Mouse (Mus musculus) embryonic fibroblast, embryonic 13.5 days (primary cell): ENCODE results near the gene Apoe. TPM values are rescaled to one million over a fixed set of nuclear protein-coding genes. Genes with fewer than 3 reads are reported as not detected.

Experiments used
- H3K27ac ChIP-seq: 2 replicates; pipeline ENCODE4 v1.5.1; 2012; ENCODE audit warnings: low read length, control low read depth, inconsistent platforms; ENCODE audit not compliant: insufficient read depth
- H3K4me1 ChIP-seq: 2 replicates; pipeline ENCODE4 v1.6.1; 2011; ENCODE audit warnings: low read length; ENCODE audit not compliant: control insufficient read depth, insufficient read depth
- H3K4me3 ChIP-seq: 2 replicates; pipeline ENCODE4 v1.5.1; 2011; ENCODE audit warnings: mild to moderate bottlenecking, control low read depth, low read length; ENCODE audit not compliant: insufficient read depth
- CTCF ChIP-seq: IDR thresholded peaks from 2 replicates; pipeline ENCODE4 v1.5.1; 2011; ENCODE audit warnings: mild to moderate bottlenecking, control low read depth, low read length, moderate library complexity, borderline replicate concordance; ENCODE audit not compliant: insufficient read depth
- POLR2A ChIP-seq: IDR thresholded peaks from 2 replicates; pipeline ENCODE4 v1.6.1; 2011; ENCODE audit warnings: low read depth, mild to moderate bottlenecking, control low read depth, low read length, moderate library complexity
- polyA plus RNA-seq: library from polyadenylated mRNA; stranded (reverse); fragments of >200 nt; gene quantifications from 2 replicates; pipeline ENCODE4 v1.2.4, GENCODE M21; 2011; ENCODE audit warnings: low read depth; ENCODE audit not compliant: missing spikeins, insufficient read length

The Apoe gene
- polyA plus RNA-seq: 8.5 and 34.9 TPM in 2 replicates

GRCm38 (mm10) chr7:19698907-19699826 lies at the start of gene Apoe:
TSS of gene Apoe (minus strand) at chr7:19699188.
- TF ChIP-seq CTCF (no peak), POLR2A (no peak)
- Histone ChIP-seq H3K4me3 (no peak within 1 kb of the TSS), H3K27ac (no peak within 1 kb of the TSS)

GRCm38 (mm10) chr7:19747420-19748218 lies 48.6 kb upstream of the Apoe start:
- no peaks in the 10 kb centered on the region; the same call in 1 of the 2 replicates for H3K4me1 ChIP-seq
- peak overlapping the region; percentile 87 for H3K4me3 ChIP-seq
- no peak for TF ChIP-seq POLR2A
- no peak for TF ChIP-seq CTCF
- peak overlapping the region; percentile 86 for H3K27ac ChIP-seq

More at GRCm38 (mm10) chr7:19698907-19699826, at the start of gene Apoe:
- H3K4me1 ChIP-seq: 0 out of 2 replicates have a peak, but pooled peaks cover 3% of the 10 kb centered on the region

- peak overlapping the region; percentile 86 for H3K27ac ChIP-seq
- TF ChIP-seq CTCF: no peak
- TF ChIP-seq POLR2A: peak; percentile 30; the same call in 1 of the 2 replicates
- peak overlapping the region; percentile 87 for H3K4me3 ChIP-seq
- no peaks in the 10 kb centered on the region; the same call in 1 of the 2 replicates for H3K4me1 ChIP-seq
These were observed 47.6 kb upstream of the Apoe start for GRCm38 (mm10) chr7:19746426-19747201.

GRCm38 (mm10) chr7:19745971-19746370 lies 47.0 kb upstream of the Apoe start:
- H3K4me1 ChIP-seq: no peaks in the 10 kb centered on the region; the same call in 1 of the 2 replicates

GRCm38 (mm10) chr7:19744590-19745385 lies 45.8 kb upstream of the Apoe start:
- no peak overlapping the region for H3K4me3 ChIP-seq
- H3K27ac ChIP-seq: no peak overlapping the region
- TF ChIP-seq CTCF (no peak), POLR2A (no peak)
- H3K4me1 ChIP-seq: no peaks in the 10 kb centered on the region

More at GRCm38 (mm10) chr7:19745971-19746370, 47.0 kb upstream of the Apoe start:
- TF ChIP-seq POLR2A (no peak), CTCF (no peak)
- no peak overlapping the region for H3K4me3 ChIP-seq
- no peak overlapping the region for H3K27ac ChIP-seq

- H3K4me3 ChIP-seq: no peak overlapping the region
- H3K27ac ChIP-seq: no peak overlapping the region
- TF ChIP-seq CTCF (no peak), POLR2A (no peak)
- no peaks in the 10 kb centered on the region for H3K4me1 ChIP-seq
These were observed 44.8 kb upstream of the Apoe start for GRCm38 (mm10) chr7:19743791-19744190.

GRCm38 (mm10) chr7:19742468-19742867 lies 43.5 kb upstream of the Apoe start:
- Histone ChIP-seq H3K27ac (no peak overlapping the region), H3K4me1 (no peaks in the 10 kb centered on the region), H3K4me3 (no peak overlapping the region)
- TF ChIP-seq CTCF (no peak), POLR2A (no peak)

GRCm38 (mm10) chr7:19741329-19742031 lies 42.5 kb upstream of the Apoe start:
- H3K4me3 ChIP-seq: no peak overlapping the region
- H3K4me1 ChIP-seq: no peaks in the 10 kb centered on the region
- TF ChIP-seq CTCF (no peak), POLR2A (no peak)
- no peak overlapping the region for H3K27ac ChIP-seq
